Mouse (Mus musculus) heart, embryonic 14.5 days (tissue): ENCODE measurements at regions not wholly inside any gene's neighbourhood (a gene's known extent, or its start where the extent isn't known, plus 50 kb on each side); places are given as distances from the start of the nearest gene placed in this dataset.

Experiments used
- ATAC-seq: fragments of 200-750 bp; cut with Nextera tagmentation; 2 replicates; pipeline ENCODE4 v1.8.0; 2017; ENCODE audit warnings: low read depth, moderate TSS enrichment; ENCODE audit not compliant: insufficient number of reproducible peaks, insufficient read depth, low FRiP score
- H3K27ac ChIP-seq, 2 experiments: fragments of 200-500 bp in 1 of 2; fragments of 300-500 bp in 1 of 2; sonication (generic) in 1 of 2; replicated peaks in 1 of 2; 2 replicates each; pipeline ENCODE4 v1.5.1; 2012 to 2014; ENCODE audit warnings: low read depth in 2 of 2, low read length in 2 of 2, control low read depth in 1 of 2, mild to moderate bottlenecking in 1 of 2, mixed read lengths in 1 of 2; ENCODE audit not compliant: control insufficient read depth in 1 of 2, insufficient read depth in 1 of 2
- H3K27me3 ChIP-seq: fragments of 300-500 bp; sonication (generic); 2 replicates; pipeline ENCODE4 v1.6.1; 2014; ENCODE audit warnings: mild to moderate bottlenecking, low read length, control low read depth; ENCODE audit not compliant: control insufficient read depth, insufficient read depth
- H3K36me3 ChIP-seq: fragments of 300-500 bp; sonication (generic); 2 replicates; pipeline ENCODE4 v1.6.1; 2014; ENCODE audit warnings: mild to moderate bottlenecking, control low read depth, low read length, mixed read lengths; ENCODE audit not compliant: control insufficient read depth, insufficient read depth
- H3K4me1 ChIP-seq, 2 experiments: fragments of 200-500 bp in 1 of 2; fragments of 300-500 bp in 1 of 2; sonication (generic) in 1 of 2; 2 replicates each; pipeline ENCODE4 v1.6.1; 2012 to 2014; ENCODE audit warnings: low read length in 2 of 2, control low read depth in 1 of 2, mixed read lengths in 1 of 2; ENCODE audit not compliant: control insufficient read depth in 2 of 2, insufficient read depth in 2 of 2
- H3K4me2 ChIP-seq: fragments of 300-500 bp; sonication (generic); 2 replicates; pipeline ENCODE4 v1.6.1; 2014; ENCODE audit warnings: mild to moderate bottlenecking, low read length
- H3K4me3 ChIP-seq, 2 experiments: fragments of 200-500 bp in 1 of 2; fragments of 300-500 bp in 1 of 2; sonication (generic) in 1 of 2; 2 replicates each; pipeline ENCODE4 v1.5.1; 2012 to 2014; ENCODE audit warnings: low read length in 2 of 2, mild to moderate bottlenecking in 2 of 2, control low read depth in 1 of 2, low read depth in 1 of 2, moderate library complexity in 1 of 2; ENCODE audit not compliant: control insufficient read depth in 1 of 2, insufficient read depth in 1 of 2
- H3K9ac ChIP-seq: fragments of 300-500 bp; sonication (generic); 2 replicates; pipeline ENCODE4 v1.6.1; 2014; ENCODE audit warnings: mild to moderate bottlenecking, low read length
- H3K9me3 ChIP-seq: fragments of 300-500 bp; sonication (generic); 2 replicates; pipeline ENCODE4 v1.6.1; 2016; ENCODE audit warnings: low read length, control low read depth; ENCODE audit not compliant: control insufficient read depth
- WGBS: fragments of 180-500 bp; shearing (Covaris S2); extraction: QIAGEN DNeasy Blood & Tissue Kit; methylation state at CpG from one replicate; pipeline ENCODE4 v1.1.7; 2014; 5-methylcytosine and 5-hydroxymethylcytosine counted together

DNA sequence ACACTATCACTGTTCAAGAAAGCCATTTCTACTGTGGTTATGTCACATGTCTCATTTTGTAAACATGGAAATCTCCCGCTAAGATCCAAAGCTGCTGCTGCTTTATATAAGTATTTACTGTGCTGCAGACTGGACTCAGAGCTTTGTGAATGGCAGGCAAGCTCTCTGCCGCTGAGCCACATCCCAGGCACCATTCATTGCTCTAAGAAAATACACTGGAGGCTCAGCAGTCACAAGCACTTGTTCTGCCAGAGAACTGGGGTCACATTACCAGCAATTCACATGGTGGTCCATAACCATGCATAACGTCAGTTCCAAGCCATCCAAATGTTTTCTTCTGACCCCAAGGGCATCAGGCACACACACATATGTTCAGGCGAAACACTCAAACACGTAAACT lies 268.2 kb downstream of the Zfp704 start:
- no peak for ATAC-seq
- Histone ChIP-seq H3K36me3 (no peaks in the 10 kb centered on the region), H3K27ac (no peak overlapping the region), H3K4me3 (no peak overlapping the region), H3K4me2 (no peak overlapping the region), H3K4me1 (peaks cover 8 to 21% of the 10 kb centered on the region in 2 experiments; a peak in 3 of 4 replicates), H3K9ac (no peak overlapping the region), H3K9me3 (no peaks in the 10 kb centered on the region), H3K27me3 (no peaks in the 10 kb centered on the region)
- WGBS: 69% methylated on average over 5 of the region's 5 CpGs

DNA sequence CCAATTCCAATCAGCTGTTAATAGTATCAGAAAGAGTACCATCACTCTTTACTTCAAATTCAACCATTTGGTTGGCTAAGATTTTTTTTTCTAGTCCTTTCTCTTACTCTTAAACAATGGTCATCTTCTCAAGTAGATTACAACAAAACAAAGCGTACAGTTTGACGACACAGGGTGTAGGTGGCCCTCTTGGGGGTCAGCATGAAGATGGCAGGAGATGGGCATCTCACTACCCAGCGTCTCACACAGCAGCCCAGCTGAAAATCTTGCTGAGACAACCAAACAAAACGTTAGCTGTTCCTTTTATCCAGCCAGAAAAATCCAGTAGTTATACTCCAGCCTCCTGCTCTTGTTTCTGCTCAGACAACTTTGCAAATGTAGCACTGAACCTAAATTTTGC lies 268.6 kb downstream of the Zfp704 start:
- peak overlapping the region; percentile 88 for H3K4me2 ChIP-seq
- no peaks in the 10 kb centered on the region for H3K27me3 ChIP-seq
- no peak overlapping the region for H3K27ac ChIP-seq
- peaks cover 8 to 19% of the 10 kb centered on the region in 2 experiments; a peak in 3 of 4 replicates for H3K4me1 ChIP-seq
- 43% methylated on average over 4 of the region's 4 CpGs for WGBS
- no peak overlapping the region for H3K9ac ChIP-seq
- peak overlapping the region in 1 of 2 experiments; percentile 40; a peak in 1 of 4 replicates for H3K4me3 ChIP-seq
- no peaks in the 10 kb centered on the region for H3K9me3 ChIP-seq
- H3K36me3 ChIP-seq: no peaks in the 10 kb centered on the region
- no peak for ATAC-seq

DNA sequence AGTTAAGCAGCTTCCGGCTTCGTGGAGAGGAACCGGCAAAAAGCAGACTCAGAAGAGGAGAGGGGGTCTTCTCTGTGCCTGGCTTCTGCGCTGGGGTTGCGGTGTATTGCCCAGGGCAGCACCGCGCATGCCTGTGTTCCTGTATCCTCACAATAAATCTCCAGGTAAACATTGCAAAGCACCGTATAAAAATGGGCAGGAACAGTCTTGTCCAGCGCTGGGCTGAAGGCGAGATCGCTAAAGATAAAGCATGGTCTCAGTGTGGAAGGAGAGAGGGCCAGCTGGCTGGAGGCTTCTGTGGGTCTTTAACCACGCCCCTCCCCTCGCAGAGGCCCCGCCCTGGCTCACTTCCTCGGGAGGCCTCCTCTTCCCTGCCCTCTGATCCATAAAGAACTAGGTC lies 269.1 kb downstream of the Zfp704 start:
- Histone ChIP-seq H3K9me3 (no peaks in the 10 kb centered on the region), H3K4me2 (peak overlapping the region; percentile 88), H3K9ac (peak overlapping the region; percentile 66), H3K4me3 (peak overlapping the region; percentile 40 to 46), H3K4me1 (peaks cover 8 to 15% of the 10 kb centered on the region in 2 experiments; a peak in 3 of 4 replicates), H3K27ac (no peak overlapping the region), H3K36me3 (no peaks in the 10 kb centered on the region), H3K27me3 (no peaks in the 10 kb centered on the region)
- WGBS: 1% methylated on average over 15 of the region's 15 CpGs
- peak; percentile 55; the same call in 1 of the 2 replicates for ATAC-seq

DNA sequence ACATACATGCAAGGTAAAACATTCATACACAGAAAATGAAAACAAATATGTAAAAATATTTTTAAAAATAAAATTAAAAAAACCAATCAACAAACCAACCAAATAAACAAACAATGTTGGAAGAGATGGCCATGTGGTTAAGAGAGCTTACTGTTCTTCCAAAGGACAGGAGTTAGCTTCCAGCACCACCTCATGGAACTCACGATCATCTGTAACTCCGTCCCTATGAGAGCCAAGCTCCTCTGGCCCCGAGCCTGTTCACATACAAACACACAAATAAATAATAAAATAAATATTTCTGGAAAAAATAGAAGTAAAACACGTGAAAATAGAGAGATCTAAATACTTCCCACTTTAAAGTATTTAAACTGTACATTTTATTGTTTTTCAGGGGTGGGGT lies 269.5 kb downstream of the Zfp704 start:
- Histone ChIP-seq H3K4me3 (peak overlapping the region; percentile 40 to 46), H3K36me3 (no peaks in the 10 kb centered on the region), H3K4me1 (peaks cover 8 to 14% of the 10 kb centered on the region in 2 experiments; a peak in 3 of 4 replicates), H3K9ac (peak overlapping the region; percentile 66), H3K9me3 (no peaks in the 10 kb centered on the region), H3K27ac (no peak overlapping the region), H3K4me2 (peak overlapping the region; percentile 88), H3K27me3 (no peaks in the 10 kb centered on the region)
- WGBS: 17% methylated on average over 4 of the region's 4 CpGs
- no peak for ATAC-seq

DNA sequence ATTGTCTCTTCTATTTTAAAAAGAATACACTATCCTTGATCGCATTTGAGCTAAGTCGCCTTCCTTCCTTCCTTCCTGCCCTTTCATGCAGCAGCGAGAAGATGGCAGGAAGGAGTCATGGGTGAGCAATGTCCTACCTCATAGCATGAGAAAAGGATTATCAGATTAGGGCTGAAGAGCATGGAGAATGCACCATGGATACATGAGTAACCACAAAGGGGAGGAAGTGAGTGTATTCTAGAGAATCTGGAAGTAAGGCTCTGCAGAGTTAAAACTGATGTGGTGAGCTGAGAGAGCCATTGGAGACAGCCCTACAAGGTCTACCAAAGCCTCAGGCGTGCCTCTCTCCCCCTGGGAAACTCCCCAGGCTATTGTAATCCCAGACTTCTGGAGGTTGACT lies 270.2 kb downstream of the Zfp704 start:
- Histone ChIP-seq H3K27me3 (no peaks in the 10 kb centered on the region), H3K36me3 (no peaks in the 10 kb centered on the region), H3K9ac (no peak overlapping the region), H3K4me3 (no peak overlapping the region), H3K4me1 (peaks cover 8 to 18% of the 10 kb centered on the region in 2 experiments; a peak in 3 of 4 replicates), H3K9me3 (no peaks in the 10 kb centered on the region), H3K4me2 (no peak overlapping the region), H3K27ac (no peak overlapping the region)
- ATAC-seq: no peak
- WGBS: 80% methylated on average over 4 of the region's 4 CpGs

DNA sequence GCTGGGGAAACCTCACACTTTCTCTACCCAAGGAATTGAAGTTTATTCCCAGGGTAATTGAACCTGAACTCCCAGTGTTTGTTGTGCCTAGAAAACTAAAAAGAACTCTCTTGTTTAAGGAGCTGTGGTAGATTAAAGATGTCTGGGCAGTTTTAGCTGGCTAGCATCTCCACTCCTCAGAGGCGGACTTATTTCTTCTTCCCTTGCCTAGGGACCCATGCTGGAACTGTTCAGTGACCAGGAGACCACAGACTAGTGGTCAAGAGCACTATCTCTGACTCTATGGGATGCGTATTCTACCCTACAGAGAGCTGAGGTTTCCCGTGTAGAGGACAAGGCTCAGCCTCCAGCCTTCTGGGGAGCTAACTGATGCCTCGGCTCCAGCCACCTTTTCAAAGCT lies 274.3 kb downstream of the Zfp704 start:
- no peaks in the 10 kb centered on the region for H3K27me3 ChIP-seq
- no peak overlapping the region for H3K4me3 ChIP-seq
- H3K9ac ChIP-seq: no peak overlapping the region
- no peak overlapping the region for H3K4me2 ChIP-seq
- peaks cover 0 to 10% of the 10 kb centered on the region in 2 experiments; a peak in 2 of 4 replicates for H3K4me1 ChIP-seq
- ATAC-seq: no peak
- H3K36me3 ChIP-seq: no peaks in the 10 kb centered on the region
- no peak overlapping the region for H3K27ac ChIP-seq
- 70% methylated on average over 4 of the region's 4 CpGs for WGBS
- no peaks in the 10 kb centered on the region for H3K9me3 ChIP-seq
